Mouse (Mus musculus) ES-E14 (cell line): ENCODE data around the gene Tspyl3. TPM values are rescaled to one million over a fixed set of nuclear protein-coding genes. Genes with fewer than 3 reads are reported as not detected.

Source experiments
- DNase-seq: peaks from one replicate; pipeline ENCODE4 v3.0.0-alpha.2; 2013; ENCODE audit warnings: low read depth, low spot score
- H3K27ac ChIP-seq: 2 replicates; pipeline ENCODE4 v1.5.1; 2012; ENCODE audit warnings: low read depth, mild to moderate bottlenecking, low read length, moderate library complexity, mixed read lengths; ENCODE audit not compliant: poor library complexity, insufficient read depth, severe bottlenecking
- H3K36me3 ChIP-seq: 2 replicates; pipeline ENCODE4 v1.6.1; 2012; ENCODE audit warnings: mild to moderate bottlenecking, low read length, moderate library complexity, mixed read lengths; ENCODE audit not compliant: control insufficient read depth, poor library complexity, insufficient read depth, severe bottlenecking
- H3K4me1 ChIP-seq, 2 experiments: fragments of 150-350 bp in 1 of 2; sonication (generic) in 1 of 2; 2 replicates each; pipeline ENCODE4 v1.6.1; 2012; ENCODE audit warnings: low read length in 2 of 2, mild to moderate bottlenecking in 1 of 2, mixed read lengths in 1 of 2; ENCODE audit not compliant: control insufficient read depth in 2 of 2, insufficient read depth in 2 of 2, poor library complexity in 1 of 2
- H3K4me3 ChIP-seq, 2 experiments: fragments of 150-350 bp in 1 of 2; sonication (generic) in 1 of 2; 2 replicates each; pipeline ENCODE4 v1.5.1; 2012; ENCODE audit warnings: low read length in 2 of 2, low read depth in 1 of 2, mild to moderate bottlenecking in 1 of 2, mixed read lengths in 1 of 2; ENCODE audit not compliant: insufficient read depth in 1 of 2, poor library complexity in 1 of 2, severe bottlenecking in 1 of 2
- H3K9ac ChIP-seq: 2 replicates; pipeline ENCODE4 v1.6.1; 2012; ENCODE audit warnings: low read depth, mild to moderate bottlenecking, low read length, mixed read lengths; ENCODE audit not compliant: poor library complexity, insufficient read depth, severe bottlenecking
- H3K9me3 ChIP-seq: fragments of 150-350 bp; sonication (generic); 2 replicates; pipeline ENCODE4 v1.6.1; 2012; ENCODE audit warnings: low read depth, mild to moderate bottlenecking, low read length; ENCODE audit not compliant: control insufficient read depth, insufficient read depth
- CHD2 ChIP-seq: IDR thresholded peaks from 2 replicates; pipeline ENCODE4 v1.6.1; 2014; ENCODE audit warnings: mild to moderate bottlenecking, low read depth, low read length, inconsistent platforms
- HCFC1 ChIP-seq: IDR thresholded peaks from 2 replicates; pipeline ENCODE4 v1.6.1; 2012; ENCODE audit warnings: low read length, inconsistent platforms, borderline replicate concordance; ENCODE audit not compliant: insufficient read depth
- MAFK ChIP-seq: IDR thresholded peaks from 2 replicates; pipeline ENCODE4 v1.6.1; 2014; ENCODE audit warnings: mild to moderate bottlenecking, low read depth, low read length, inconsistent platforms; ENCODE audit not compliant: insufficient read depth
- ZC3H11A ChIP-seq: IDR thresholded peaks from 2 replicates; pipeline ENCODE4 v1.6.1; 2012; ENCODE audit warnings: low read depth, mild to moderate bottlenecking, inconsistent platforms, low read length, borderline replicate concordance
- ZNF384 ChIP-seq: IDR thresholded peaks from 2 replicates; pipeline ENCODE4 v1.6.1; 2012; ENCODE audit warnings: low read depth, low read length, inconsistent platforms
- in situ Hi-C, 2 experiments: fragments of 600-800 bp; cut with MboI; formaldehyde crosslinking; loops; one replicate each; pipeline ENCODE4 v1.15.1; 2025; ENCODE audit warnings: low sequenced_read_pairs in 2 of 2, inconsistent platforms in 1 of 2; ENCODE audit not compliant: unreplicated experiment in 2 of 2
- total RNA-seq: library from RNA; depleted of rRNA; stranded (reverse); fragments of 300-350 nt; gene quantifications from 2 replicates; pipeline ENCODE4 v1.2.3, GENCODE M21; 2012

Gene Tspyl3
- total RNA-seq, 1 experiment: 2.1 TPM

DNA sequence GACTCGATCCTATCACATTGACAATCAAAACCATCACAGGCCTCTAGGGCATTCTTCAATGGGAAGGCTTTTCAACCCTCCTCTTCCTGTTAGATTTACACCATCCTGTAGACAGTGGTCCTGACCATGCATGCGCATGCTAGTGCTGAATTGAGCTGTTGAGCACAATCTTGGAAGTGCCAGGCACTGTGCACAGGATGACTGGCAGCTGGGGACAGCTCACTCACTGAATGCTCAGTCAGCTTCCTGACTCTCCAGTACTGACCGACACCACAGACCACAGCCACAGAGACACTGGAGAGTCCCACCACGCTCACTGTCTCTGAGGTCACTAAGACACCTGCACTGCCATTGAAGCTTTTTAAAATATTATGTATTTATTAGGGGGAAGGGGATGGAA, 9.8 kb downstream of the Tspyl3 start:
- Histone ChIP-seq H3K9me3 (no peaks in the 10 kb centered on the region), H3K9ac (no peak overlapping the region), H3K4me1 (0 out of 4 replicates have a peak, but pooled peaks cover 0 to 2% of the 10 kb centered on the region in 2 experiments), H3K36me3 (no peaks in the 10 kb centered on the region), H3K27ac (no peak overlapping the region), H3K4me3 (no peak overlapping the region)
- in situ Hi-C loops: no loop called here
- TF ChIP-seq ZNF384 (no peak), CHD2 (no peak), MAFK (no peak), HCFC1 (no peak), ZC3H11A (no peak)
- no peak for DNase-seq

DNA sequence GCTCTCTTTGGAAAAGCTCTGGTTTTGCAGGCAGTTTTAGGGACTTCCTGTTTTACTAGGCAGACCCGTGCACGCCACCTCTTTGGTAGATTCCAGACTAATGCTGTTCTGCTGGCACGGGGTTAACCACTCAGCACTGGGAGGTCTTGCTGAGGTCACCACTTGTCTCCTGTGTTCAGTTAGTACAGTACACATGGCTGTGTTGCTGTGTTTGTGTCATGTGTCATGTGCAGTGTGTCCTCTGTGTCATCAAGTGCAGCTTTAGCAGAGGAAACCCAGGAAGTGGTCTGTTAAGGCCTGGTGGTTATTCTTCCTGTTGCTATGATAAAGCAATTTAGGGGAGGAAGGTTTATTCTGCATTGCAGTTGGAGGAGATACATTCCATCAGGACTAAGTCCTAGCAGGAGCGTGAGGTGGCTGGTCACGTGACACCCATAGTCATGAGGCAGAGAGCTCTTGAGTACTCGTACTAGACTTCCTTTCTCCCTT, 10.4 kb downstream of the Tspyl3 start:
- no peak for DNase-seq
- H3K4me3 ChIP-seq: no peak overlapping the region
- 0 out of 4 replicates have a peak, but pooled peaks cover 0 to 4% of the 10 kb centered on the region in 2 experiments for H3K4me1 ChIP-seq
- no peak overlapping the region for H3K27ac ChIP-seq
- H3K9ac ChIP-seq: no peak overlapping the region
- H3K36me3 ChIP-seq: 0 out of 2 replicates have a peak, but pooled peaks cover 2% of the 10 kb centered on the region
- H3K9me3 ChIP-seq: no peaks in the 10 kb centered on the region
- in situ Hi-C loops: no loop called here
- no peak for TF ChIP-seq ZNF384
- no peak for TF ChIP-seq ZC3H11A
- no peak for TF ChIP-seq MAFK
- TF ChIP-seq HCFC1: no peak
- TF ChIP-seq CHD2: no peak

DNA sequence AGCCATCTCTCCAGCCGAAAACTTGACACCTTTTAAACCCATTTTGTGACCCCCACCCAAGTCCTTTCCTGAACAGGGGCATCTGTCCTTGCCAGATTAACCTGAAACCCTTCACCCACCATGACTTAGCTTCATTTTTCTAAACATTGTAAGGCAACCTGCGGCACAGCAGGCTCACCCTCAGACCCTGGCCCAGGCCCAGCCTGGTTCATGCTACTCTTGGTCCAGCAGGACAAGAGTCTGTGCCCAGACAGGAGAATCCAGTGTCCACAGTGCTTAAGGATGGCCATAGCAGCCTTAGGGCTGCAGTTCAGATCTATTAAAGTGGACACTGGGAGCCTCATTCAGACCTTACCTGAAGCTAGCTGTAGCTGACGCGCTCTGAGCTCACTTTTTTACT, 11.9 kb downstream of the Tspyl3 start:
- H3K4me1 ChIP-seq: peaks cover 0 to 4% of the 10 kb centered on the region in 2 experiments; a peak in 1 of 4 replicates
- no peak overlapping the region for H3K27ac ChIP-seq
- no peak overlapping the region for H3K4me3 ChIP-seq
- no peaks in the 10 kb centered on the region for H3K9me3 ChIP-seq
- TF ChIP-seq ZC3H11A: no peak
- no peak for TF ChIP-seq CHD2
- no peak for TF ChIP-seq MAFK
- TF ChIP-seq ZNF384: no peak
- no peak for TF ChIP-seq HCFC1
- H3K36me3 ChIP-seq: peaks cover 12% of the 10 kb centered on the region; the same call in 1 of the 2 replicates
- in situ Hi-C loops: no loop called here
- DNase-seq: no peak
- H3K9ac ChIP-seq: no peak overlapping the region

DNA sequence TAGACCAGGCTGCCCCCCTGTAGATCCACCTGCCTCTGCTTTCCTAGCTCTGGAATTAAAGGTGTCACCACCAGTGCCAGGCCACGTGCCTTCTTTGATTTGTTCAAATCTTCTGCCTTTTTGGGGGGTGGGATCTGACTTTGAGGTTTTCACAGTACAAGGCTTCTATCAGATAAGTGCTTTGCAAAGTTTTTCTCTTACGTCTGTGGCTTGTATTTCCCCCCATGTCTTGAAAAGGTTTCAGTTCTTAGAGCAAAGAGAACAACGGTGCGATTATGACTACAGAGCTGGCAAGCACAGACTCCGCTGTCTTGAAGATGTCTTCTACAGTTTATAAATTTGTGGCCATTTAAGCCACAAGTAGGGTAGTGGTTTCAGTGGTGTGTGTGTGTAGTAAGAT, 13.8 kb downstream of the Tspyl3 start:
- no peak for DNase-seq
- peaks cover 0 to 4% of the 10 kb centered on the region in 2 experiments; a peak in 1 of 4 replicates for H3K4me1 ChIP-seq
- H3K36me3 ChIP-seq: peaks cover 21% of the 10 kb centered on the region; the same call in 1 of the 2 replicates
- H3K9ac ChIP-seq: no peak overlapping the region
- H3K9me3 ChIP-seq: no peaks in the 10 kb centered on the region
- no peak overlapping the region for H3K27ac ChIP-seq
- TF ChIP-seq ZNF384: no peak
- no peak for TF ChIP-seq CHD2
- no peak for TF ChIP-seq HCFC1
- TF ChIP-seq MAFK: no peak
- TF ChIP-seq ZC3H11A: no peak
- in situ Hi-C loops: no loop called here
- no peak overlapping the region for H3K4me3 ChIP-seq

DNA sequence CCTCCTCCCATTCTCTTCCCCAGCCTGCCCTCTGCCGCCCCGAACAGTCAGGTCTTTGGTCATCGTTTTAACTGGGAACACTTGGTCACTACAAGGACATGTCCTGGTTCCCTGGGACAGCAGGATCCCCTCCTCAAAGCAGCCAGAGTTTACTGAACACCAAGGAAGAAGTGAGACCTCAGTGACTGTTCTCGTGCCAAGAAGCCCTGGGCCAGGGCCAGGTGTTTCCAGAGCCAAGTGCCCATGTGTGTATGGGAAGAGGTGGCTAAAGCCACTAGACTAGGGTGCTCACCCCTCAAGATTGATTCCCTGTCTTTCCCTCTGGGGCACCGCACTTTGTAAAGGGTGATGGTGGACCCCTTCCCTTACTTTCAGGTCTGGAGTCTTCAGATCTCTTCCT, 16.0 kb downstream of the Tspyl3 start:
- in situ Hi-C loops: no loop called here
- Histone ChIP-seq H3K9me3 (no peaks in the 10 kb centered on the region), H3K4me3 (no peak overlapping the region), H3K9ac (no peak overlapping the region), H3K4me1 (peaks cover 0 to 2% of the 10 kb centered on the region in 2 experiments; a peak in 1 of 4 replicates), H3K27ac (no peak overlapping the region), H3K36me3 (peaks cover 25% of the 10 kb centered on the region; the same call in 1 of the 2 replicates)
- DNase-seq: no peak
- TF ChIP-seq ZC3H11A (no peak), MAFK (no peak), CHD2 (no peak)
